Mouse (Mus musculus): ENCODE results near the gene Plekhd1. TPM values are rescaled to one million over a fixed set of nuclear protein-coding genes. Genes with fewer than 3 reads are reported as not detected.

The Plekhd1 gene
- polyA plus RNA-seq (2015; fragmentation: Nextera tagmentation; extraction: Ambion mirVana): 10.4 and 11.6 TPM in 2 replicates

GRCm38 (mm10) chr12:80692269-80692972 is at the start of gene Plekhd1:
Plekhd1 (plus strand) TSS chr12:80692591.
- H3K27ac ChIP-seq (ENCODE audit: low read length): peak within 1 kb of the TSS; percentile 90
- under 1% methylated on average over 38 of the region's 52 CpGs for WGBS
- TF ChIP-seq EP300 (IDR thresholded peaks at IDR 0.05) (no peak), CTCF (IDR thresholded peaks at IDR 0.05) (no peak)
- DNase-seq (ENCODE audit: low spot score): peak; percentile 93
- H3K36me3 ChIP-seq (ENCODE audit: insufficient read depth, low read length): no peaks in the 10 kb centered on the region
- ATAC-seq: peak; percentile 90
- peaks cover 14% of the 10 kb centered on the region; the same call in 1 of the 2 replicates for H3K4me1 ChIP-seq (ENCODE audit: insufficient read depth, low read depth, low read length)
- H3K9me3 ChIP-seq (ENCODE audit: low read length): no peaks in the 10 kb centered on the region
- peak within 1 kb of the TSS; percentile 66 for H3K4me2 ChIP-seq (replicated peaks; ENCODE audit: low read depth, low read length)
- H3K27me3 ChIP-seq (replicated peaks; ENCODE audit: insufficient read depth, low read length): peaks cover 20% of the 10 kb centered on the region; the same call in 1 of the 2 replicates
- H3K4me3 ChIP-seq (ENCODE audit: low read depth, low read length): peak within 1 kb of the TSS; percentile 38
- H3K9ac ChIP-seq (replicated peaks; ENCODE audit: low read depth): 0 out of 2 replicates have a peak within 1 kb of the TSS, but pooled peaks have one; percentile 23

GRCm38 (mm10) chr12:80642725-80643692 is 49.4 kb upstream of the Plekhd1 start:
- peak; percentile 33 for ATAC-seq
- Histone ChIP-seq H3K4me3 (ENCODE audit: low read depth, low read length) (peak overlapping the region; percentile 79), H3K4me1 (ENCODE audit: insufficient read depth, low read depth, low read length) (peaks cover 25% of the 10 kb centered on the region; the same call in 1 of the 2 replicates), H3K4me2 (replicated peaks; ENCODE audit: low read depth, low read length) (peak overlapping the region; percentile 78), H3K27ac (ENCODE audit: low read length) (peak overlapping the region; percentile 88), H3K9ac (replicated peaks; ENCODE audit: low read depth) (peak overlapping the region; percentile 86), H3K36me3 (ENCODE audit: insufficient read depth, low read length) (peaks cover 18% of the 10 kb centered on the region), H3K9me3 (ENCODE audit: low read length) (no peaks in the 10 kb centered on the region), H3K27me3 (replicated peaks; ENCODE audit: insufficient read depth, low read length) (no peaks in the 10 kb centered on the region)
- DNase-seq (ENCODE audit: low spot score): peak; percentile 64
- TF ChIP-seq CTCF (IDR thresholded peaks at IDR 0.05) (peak; percentile 79), EP300 (IDR thresholded peaks at IDR 0.05) (no peak)
- WGBS: 3% methylated on average over 36 of the region's 48 CpGs

GRCm38 (mm10) chr12:80643693-80644505 is 48.5 kb upstream of the Plekhd1 start, which contains the start of the genes Slc39a9 and Erh:
Slc39a9 (plus strand) TSS chr12:80643883.
Erh (minus strand) TSS chr12:80644341.
- peak; percentile 99 for DNase-seq (ENCODE audit: low spot score)
- peak within 1 kb of the TSS; percentile 88 for H3K27ac ChIP-seq (ENCODE audit: low read length)
- TF ChIP-seq CTCF (IDR thresholded peaks at IDR 0.05) (peak; percentile 45), EP300 (IDR thresholded peaks at IDR 0.05) (peak; percentile 92)
- under 1% methylated on average over 50 of the region's 50 CpGs for WGBS
- peak within 1 kb of the TSS; percentile 86 for H3K9ac ChIP-seq (replicated peaks; ENCODE audit: low read depth)
- H3K4me2 ChIP-seq (replicated peaks; ENCODE audit: low read depth, low read length): peak within 1 kb of the TSS; percentile 78
- H3K4me3 ChIP-seq (ENCODE audit: low read depth, low read length): peak within 1 kb of the TSS; percentile 79
- peak; percentile 98 for ATAC-seq
- H3K36me3 ChIP-seq (ENCODE audit: insufficient read depth, low read length): peaks cover 10% of the 10 kb centered on the region
- no peaks in the 10 kb centered on the region for H3K27me3 ChIP-seq (replicated peaks; ENCODE audit: insufficient read depth, low read length)
- no peaks in the 10 kb centered on the region for H3K9me3 ChIP-seq (ENCODE audit: low read length)
- peaks cover 25% of the 10 kb centered on the region; the same call in 1 of the 2 replicates for H3K4me1 ChIP-seq (ENCODE audit: insufficient read depth, low read depth, low read length)

DNA sequence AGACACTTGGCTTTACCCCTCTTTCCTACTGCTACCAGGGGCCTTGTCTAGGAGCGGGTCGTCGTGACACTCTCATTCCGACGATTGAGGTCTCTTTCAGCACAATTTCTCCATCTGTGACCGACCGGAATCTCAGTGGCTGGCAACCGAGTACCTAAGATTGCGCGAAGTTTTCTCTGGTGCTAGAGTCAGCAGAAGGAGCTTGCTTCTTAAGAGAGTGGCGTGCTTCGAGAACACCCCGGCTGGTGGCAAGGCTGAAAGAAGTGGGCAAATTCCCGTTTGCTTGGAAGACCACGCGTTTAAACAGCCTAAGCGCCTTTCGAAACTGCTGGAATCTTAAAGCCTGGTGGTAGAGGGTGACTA is 47.9 kb upstream of the Plekhd1 start:
- no peak for DNase-seq (ENCODE audit: low spot score)
- Histone ChIP-seq H3K4me1 (ENCODE audit: insufficient read depth, low read depth, low read length) (peaks cover 25% of the 10 kb centered on the region; the same call in 1 of the 2 replicates), H3K27ac (ENCODE audit: low read length) (peak overlapping the region; percentile 88), H3K4me3 (ENCODE audit: low read depth, low read length) (peak overlapping the region; percentile 79), H3K36me3 (ENCODE audit: insufficient read depth, low read length) (peaks cover 5% of the 10 kb centered on the region; the same call in 1 of the 2 replicates), H3K9ac (replicated peaks; ENCODE audit: low read depth) (peak overlapping the region; percentile 86), H3K9me3 (ENCODE audit: low read length) (no peaks in the 10 kb centered on the region), H3K27me3 (replicated peaks; ENCODE audit: insufficient read depth, low read length) (no peaks in the 10 kb centered on the region), H3K4me2 (replicated peaks; ENCODE audit: low read depth, low read length) (peak overlapping the region; percentile 78)
- ATAC-seq: 0 out of 2 replicates have a peak, but pooled peaks have one; percentile 2
- 3% methylated on average over 18 of the region's 18 CpGs for WGBS
- TF ChIP-seq CTCF (IDR thresholded peaks at IDR 0.05) (no peak), EP300 (IDR thresholded peaks at IDR 0.05) (no peak)

DNA sequence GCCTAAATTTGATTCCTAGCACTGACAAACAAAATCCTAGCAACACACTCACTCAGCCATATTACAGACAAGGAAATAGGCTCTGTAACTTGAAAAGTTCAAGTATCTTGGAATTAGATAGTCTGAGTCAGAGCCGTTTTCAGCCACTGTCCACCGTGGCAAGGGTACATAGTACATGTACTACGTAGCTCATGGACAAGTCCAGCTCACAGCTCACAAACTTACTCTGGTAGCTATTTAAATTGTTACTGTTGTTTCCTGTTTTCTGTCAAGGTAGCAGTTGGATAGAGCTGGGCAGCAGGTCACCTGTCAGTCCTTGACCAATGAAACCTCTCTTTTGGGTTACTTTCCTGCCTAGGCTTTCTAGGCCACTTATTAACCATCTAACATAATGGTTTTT is 46.0 kb upstream of the Plekhd1 start:
- Histone ChIP-seq H3K27ac (ENCODE audit: low read length) (no peak overlapping the region), H3K4me1 (ENCODE audit: insufficient read depth, low read depth, low read length) (peaks cover 25% of the 10 kb centered on the region; the same call in 1 of the 2 replicates), H3K27me3 (replicated peaks; ENCODE audit: insufficient read depth, low read length) (no peaks in the 10 kb centered on the region), H3K9me3 (ENCODE audit: low read length) (no peaks in the 10 kb centered on the region), H3K9ac (replicated peaks; ENCODE audit: low read depth) (no peak overlapping the region), H3K4me2 (replicated peaks; ENCODE audit: low read depth, low read length) (peak overlapping the region; percentile 17; the same call in 1 of the 2 replicates), H3K36me3 (ENCODE audit: insufficient read depth, low read length) (no peaks in the 10 kb centered on the region), H3K4me3 (ENCODE audit: low read depth, low read length) (no peak overlapping the region)
- ATAC-seq: no peak
- 56% methylated on average over 3 of the region's 3 CpGs for WGBS
- TF ChIP-seq EP300 (IDR thresholded peaks at IDR 0.05) (no peak), CTCF (IDR thresholded peaks at IDR 0.05) (no peak)
- DNase-seq (ENCODE audit: low spot score): peak; percentile 42
